Mouse (Mus musculus) megakaryocyte, adult 5-6 weeks (primary cell): ENCODE data around the gene Tdrd5. TPM values are rescaled to one million over a fixed set of nuclear protein-coding genes. Genes with fewer than 3 reads are reported as not detected.

ENCODE experiments used
- total RNA-seq, 2 experiments: library from RNA; stranded (forward) in 1 of 2; stranded (reverse) in 1 of 2; fragments of 153-499, 151-499 nt in 1 of 2; fragments of 221-1000, 200-1000 nt in 1 of 2; gene quantifications; 2 replicates each; pipeline versions ENCODE4 v1.2.3 to v1.2.4; 2015 to 2017

Gene Tdrd5
- total RNA-seq, 2 experiments from 2014 or later, result not detected

Other genes with a start within 250 kb of the Tdrd5 start
- not detected in 2 replicates for gene Fam163a, start 98.6 kb downstream of the Tdrd5 start, total RNA-seq (2015)
- not detected in 2 replicates for gene Fam163a, start 98.6 kb downstream of the Tdrd5 start, total RNA-seq (2017)
- not detected in 2 replicates for gene Nphs2, start 7.1 kb upstream of the Tdrd5 start, total RNA-seq (2015)
- gene Nphs2, start 7.1 kb upstream of the Tdrd5 start, total RNA-seq (2017), result not detected in 2 replicates
- 878 and 965 TPM in 2 replicates for gene Gm2000, start 62.4 kb upstream of the Tdrd5 start, total RNA-seq (2015)
- gene Gm2000, start 62.4 kb upstream of the Tdrd5 start, total RNA-seq (2017), result 1,434 and 1,885 TPM in 2 replicates
- 2.2 TPM in 1 of 2 replicates, not detected in the other for gene Axdnd1, start 117.5 kb upstream of the Tdrd5 start, total RNA-seq (2015)
- 0.92 and 1.8 TPM in 2 replicates for gene Axdnd1, start 117.5 kb upstream of the Tdrd5 start, total RNA-seq (2017)
- 223 and 228 TPM in 2 replicates for gene Soat1, start 170.7 kb upstream of the Tdrd5 start, total RNA-seq (2015)
- 341 and 376 TPM in 2 replicates for gene Soat1, start 170.7 kb upstream of the Tdrd5 start, total RNA-seq (2017)
- gene Gm10031, start 220.3 kb upstream of the Tdrd5 start, total RNA-seq (2015), result 3.8 and 7.0 TPM in 2 replicates
- 12.0 and 19.4 TPM in 2 replicates for gene Gm10031, start 220.3 kb upstream of the Tdrd5 start, total RNA-seq (2017)